Mouse (Mus musculus): ENCODE results near the gene Slc25a19. TPM values are rescaled to one million over a fixed set of nuclear protein-coding genes. Genes with fewer than 3 reads are reported as not detected.

Slc25a19 gene
- polyA plus RNA-seq, 1 experiment, result 88.3 TPM

DNA sequence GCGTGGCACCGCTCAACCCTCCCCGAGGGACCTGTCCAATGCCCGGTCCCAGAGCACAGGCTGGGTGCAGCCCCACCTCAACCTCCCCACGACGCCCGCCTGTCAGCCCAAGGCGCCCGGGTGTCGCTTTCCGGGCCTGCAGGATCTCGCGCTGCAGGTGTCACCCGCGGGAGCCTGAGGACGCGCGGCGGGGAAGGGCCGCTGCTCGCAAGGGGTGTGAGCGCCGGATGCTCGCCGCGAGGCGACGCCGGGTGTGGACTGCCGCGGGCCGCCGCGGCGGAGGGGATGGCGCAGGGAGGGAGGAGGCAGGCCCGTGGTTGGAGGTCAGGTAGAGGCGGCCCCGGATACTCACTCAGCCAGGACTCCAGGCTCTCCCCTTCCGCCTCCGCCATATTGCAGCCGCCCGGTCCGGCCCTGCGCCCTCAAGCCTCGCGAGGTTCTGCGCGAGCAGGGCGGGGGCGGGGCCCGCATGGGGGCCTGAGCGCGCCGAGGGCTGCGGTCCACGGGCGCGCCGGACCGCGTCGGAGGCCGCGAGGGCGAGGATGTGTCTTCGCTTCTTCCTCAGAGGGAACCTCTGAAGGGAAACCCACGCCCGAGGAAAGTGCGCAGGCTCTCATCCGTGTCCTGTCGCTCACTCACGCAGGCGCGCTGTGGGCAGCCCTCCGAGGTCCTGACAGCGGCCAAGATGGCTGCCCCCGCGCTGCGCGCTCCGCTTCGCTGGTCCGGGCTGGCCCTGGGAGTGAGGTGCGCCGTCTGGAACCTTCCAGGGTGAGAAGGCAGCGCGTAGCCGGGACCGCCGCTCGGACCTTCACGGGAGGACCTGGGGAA is 24.4 kb downstream of the Slc25a19 start, which contains the start of the genes Mrps7 and Gga3:
Gene Mrps7, plus strand, starts transcription at position 450 of the 828 bp plus-strand sequence.
Gene Gga3, minus strand, starts transcription at position 576 of the 828 bp plus-strand sequence.
- Histone ChIP-seq H3K27ac (ENCODE audit: insufficient read depth, low read length) (peak within 1 kb of the TSS; percentile 100), H3K4me1 (ENCODE audit: control insufficient read depth, insufficient read depth, low read length) (peaks cover 11% of the 10 kb centered on the region), H3K4me3 (ENCODE audit: insufficient read depth, low read length) (peak within 1 kb of the TSS; percentile 83)
- TF ChIP-seq CTCF (IDR thresholded peaks at IDR 0.05; ENCODE audit: extremely low read depth, insufficient read depth, low read length), result no peak
- TF ChIP-seq POLR2A (IDR thresholded peaks at IDR 0.05; ENCODE audit: extremely low read depth, insufficient read depth, low read length), result peak; percentile 54; the same call in 1 of the 2 replicates

DNA sequence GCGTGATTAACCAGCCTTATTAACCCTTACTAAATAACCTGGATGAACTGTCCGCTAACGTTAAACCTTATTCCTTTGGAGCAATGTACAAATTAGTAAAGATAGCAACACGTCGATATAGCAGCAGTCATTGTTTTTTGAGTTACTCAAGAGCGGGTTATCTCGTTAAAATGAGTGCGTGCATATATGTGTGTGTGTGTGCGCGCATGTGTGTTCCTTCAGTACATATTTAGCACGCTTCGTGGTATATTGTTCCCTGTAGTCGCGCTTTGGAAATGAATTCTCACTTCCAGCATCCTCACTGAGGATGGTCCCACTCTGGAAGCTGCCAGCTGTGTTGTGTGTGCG is 25.0 kb downstream of the Slc25a19 start:
- Histone ChIP-seq H3K4me1 (ENCODE audit: control insufficient read depth, insufficient read depth, low read length) (peaks cover 11% of the 10 kb centered on the region), H3K4me3 (ENCODE audit: insufficient read depth, low read length) (peak overlapping the region; percentile 83), H3K27ac (ENCODE audit: insufficient read depth, low read length) (peak overlapping the region; percentile 100; the same call in 1 of the 2 replicates)
- no peak for TF ChIP-seq POLR2A (IDR thresholded peaks at IDR 0.05; ENCODE audit: extremely low read depth, insufficient read depth, low read length)
- no peak for TF ChIP-seq CTCF (IDR thresholded peaks at IDR 0.05; ENCODE audit: extremely low read depth, insufficient read depth, low read length)

DNA sequence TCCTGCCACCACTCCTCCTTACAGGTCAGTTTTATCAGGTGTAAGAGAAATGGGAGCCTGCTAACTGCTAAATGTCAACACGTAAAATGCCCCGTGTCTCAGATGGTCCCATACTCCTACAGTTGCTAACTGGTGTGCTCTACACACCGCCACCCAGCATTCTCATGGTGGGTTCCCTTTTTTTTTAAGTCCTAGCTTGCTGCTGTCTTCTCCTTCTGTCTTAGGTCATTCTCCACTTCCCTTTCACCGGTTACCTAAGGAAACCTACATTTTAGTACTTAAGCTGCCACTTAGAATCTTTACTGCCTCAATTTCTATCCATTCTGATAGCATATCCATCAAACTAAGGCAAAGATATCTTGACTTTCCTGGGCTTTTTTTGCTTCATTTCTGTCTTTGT is 26.9 kb downstream of the Slc25a19 start:
- Histone ChIP-seq H3K27ac (ENCODE audit: insufficient read depth, low read length) (no peak overlapping the region), H3K4me1 (ENCODE audit: control insufficient read depth, insufficient read depth, low read length) (peaks cover 11% of the 10 kb centered on the region), H3K4me3 (ENCODE audit: insufficient read depth, low read length) (no peak overlapping the region)
- TF ChIP-seq POLR2A (IDR thresholded peaks at IDR 0.05; ENCODE audit: extremely low read depth, insufficient read depth, low read length) (no peak), CTCF (IDR thresholded peaks at IDR 0.05; ENCODE audit: extremely low read depth, insufficient read depth, low read length) (no peak)

DNA sequence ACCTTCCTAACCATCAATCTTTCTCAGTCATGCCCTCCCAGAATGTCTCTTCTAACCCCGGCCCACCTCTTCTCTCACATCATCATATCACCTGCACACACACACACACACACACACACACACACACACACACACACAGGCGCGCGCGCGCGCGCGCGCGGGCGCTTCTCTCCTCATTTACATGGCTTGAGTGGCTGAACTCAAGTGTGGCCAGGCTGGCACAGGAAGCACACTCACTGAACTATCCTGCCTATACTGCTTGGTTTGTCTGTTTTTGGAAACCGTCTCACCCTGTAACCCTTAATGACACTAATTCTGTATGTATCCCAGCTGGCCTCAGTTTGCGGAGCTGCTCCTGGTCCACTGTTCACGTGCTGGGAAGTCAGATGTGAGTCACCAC is 27.4 kb downstream of the Slc25a19 start:
- TF ChIP-seq CTCF (IDR thresholded peaks at IDR 0.05; ENCODE audit: extremely low read depth, insufficient read depth, low read length), result no peak
- TF ChIP-seq POLR2A (IDR thresholded peaks at IDR 0.05; ENCODE audit: extremely low read depth, insufficient read depth, low read length), result no peak
- Histone ChIP-seq H3K4me3 (ENCODE audit: insufficient read depth, low read length) (no peak overlapping the region), H3K4me1 (ENCODE audit: control insufficient read depth, insufficient read depth, low read length) (peaks cover 11% of the 10 kb centered on the region), H3K27ac (ENCODE audit: insufficient read depth, low read length) (no peak overlapping the region)

DNA sequence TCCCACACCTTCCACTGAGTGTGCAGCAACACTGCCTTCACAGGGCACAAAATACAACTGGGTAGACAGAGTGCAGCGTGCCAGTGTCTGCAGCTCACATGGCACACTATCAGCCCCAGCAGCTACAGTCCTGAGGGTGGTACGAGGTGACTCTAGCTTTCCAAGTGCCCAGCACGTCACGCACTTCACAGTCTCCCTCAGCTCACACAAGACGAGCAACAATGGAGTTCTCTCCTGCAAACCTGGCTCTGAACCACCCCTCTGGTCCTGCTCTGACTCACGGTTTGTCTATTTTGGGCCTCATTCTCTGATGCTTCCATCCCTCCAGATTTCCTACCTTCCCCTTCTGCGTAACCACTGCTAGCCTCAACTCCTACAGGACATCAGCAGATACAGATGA is 28.4 kb downstream of the Slc25a19 start:
- Histone ChIP-seq H3K27ac (ENCODE audit: insufficient read depth, low read length) (no peak overlapping the region), H3K4me1 (ENCODE audit: control insufficient read depth, insufficient read depth, low read length) (peaks cover 11% of the 10 kb centered on the region), H3K4me3 (ENCODE audit: insufficient read depth, low read length) (no peak overlapping the region)
- no peak for TF ChIP-seq POLR2A (IDR thresholded peaks at IDR 0.05; ENCODE audit: extremely low read depth, insufficient read depth, low read length)
- no peak for TF ChIP-seq CTCF (IDR thresholded peaks at IDR 0.05; ENCODE audit: extremely low read depth, insufficient read depth, low read length)

DNA sequence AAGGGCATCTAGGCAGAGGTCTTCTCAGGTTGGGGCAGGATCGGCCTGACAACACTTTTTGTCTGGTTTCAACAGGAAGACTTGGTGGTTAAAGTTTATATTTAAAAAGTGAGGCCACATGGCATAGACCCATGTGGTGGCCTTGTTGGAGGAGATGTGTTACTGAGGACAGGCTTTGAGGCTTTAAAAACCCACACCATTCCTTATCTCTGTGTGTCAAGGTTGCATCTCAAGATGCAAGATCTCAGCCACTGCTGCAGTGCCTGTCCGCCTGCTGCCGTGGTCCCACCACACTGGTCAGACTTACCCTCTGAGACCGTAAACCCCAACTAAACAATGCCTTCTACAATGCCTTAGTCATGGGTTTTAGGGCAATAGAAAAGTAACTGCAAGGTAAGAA is 29.8 kb downstream of the Slc25a19 start:
- H3K4me1 ChIP-seq (ENCODE audit: control insufficient read depth, insufficient read depth, low read length), result peaks cover 11% of the 10 kb centered on the region
- no peak overlapping the region for H3K27ac ChIP-seq (ENCODE audit: insufficient read depth, low read length)
- no peak overlapping the region for H3K4me3 ChIP-seq (ENCODE audit: insufficient read depth, low read length)
- no peak for TF ChIP-seq CTCF (IDR thresholded peaks at IDR 0.05; ENCODE audit: extremely low read depth, insufficient read depth, low read length)
- TF ChIP-seq POLR2A (IDR thresholded peaks at IDR 0.05; ENCODE audit: extremely low read depth, insufficient read depth, low read length), result no peak

DNA sequence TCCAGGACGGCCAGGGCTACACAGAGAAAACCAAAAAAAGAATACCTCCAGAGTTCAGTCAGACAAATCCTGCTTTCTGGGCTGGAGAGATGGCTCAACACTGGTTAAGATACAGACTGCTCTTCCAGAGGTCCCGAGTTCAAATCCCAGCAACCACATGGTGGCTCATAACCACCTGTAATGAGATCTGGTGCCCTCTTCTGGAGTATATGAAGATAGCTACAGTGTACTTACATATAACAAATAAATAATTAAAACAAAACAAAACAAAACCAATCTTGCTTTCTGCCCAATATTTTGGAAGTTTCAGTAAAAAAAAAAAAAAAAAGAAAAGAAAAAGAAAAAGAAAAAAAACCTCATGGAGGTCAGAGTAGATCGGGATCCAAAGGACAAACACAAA is 32.9 kb downstream of the Slc25a19 start:
- Histone ChIP-seq H3K4me3 (ENCODE audit: insufficient read depth, low read length) (no peak overlapping the region), H3K27ac (ENCODE audit: insufficient read depth, low read length) (no peak overlapping the region), H3K4me1 (ENCODE audit: control insufficient read depth, insufficient read depth, low read length) (no peaks in the 10 kb centered on the region)
- no peak for TF ChIP-seq POLR2A (IDR thresholded peaks at IDR 0.05; ENCODE audit: extremely low read depth, insufficient read depth, low read length)
- no peak for TF ChIP-seq CTCF (IDR thresholded peaks at IDR 0.05; ENCODE audit: extremely low read depth, insufficient read depth, low read length)

DNA sequence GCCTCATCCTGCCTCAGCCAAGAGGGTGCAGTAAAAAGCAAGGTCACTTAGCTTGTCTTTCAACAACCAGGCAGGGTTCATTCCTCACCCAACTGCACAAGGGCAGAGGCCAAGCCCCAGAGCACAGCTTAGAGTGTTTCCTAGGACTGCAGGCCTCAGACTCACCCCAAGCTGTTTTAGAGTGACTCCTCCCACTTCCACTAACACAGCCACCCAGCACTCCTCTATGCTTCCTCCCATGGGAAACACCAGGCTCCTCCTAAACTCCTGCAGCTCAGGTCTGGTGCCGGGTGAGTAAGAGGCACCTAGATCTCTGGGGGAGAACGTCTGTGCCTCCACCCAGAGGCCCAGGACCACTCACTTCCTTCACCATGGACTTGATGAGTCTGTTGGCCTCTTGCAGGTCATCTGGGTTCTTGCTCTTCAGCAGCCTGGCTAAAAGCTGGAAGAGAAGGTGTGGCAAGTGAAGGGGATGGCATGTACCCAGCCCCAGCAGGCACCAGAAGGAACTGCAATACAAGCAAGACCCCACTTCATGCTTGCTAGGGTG is 37.5 kb downstream of the Slc25a19 start:
- Histone ChIP-seq H3K4me1 (ENCODE audit: control insufficient read depth, insufficient read depth, low read length) (no peaks in the 10 kb centered on the region), H3K27ac (ENCODE audit: insufficient read depth, low read length) (no peak overlapping the region), H3K4me3 (ENCODE audit: insufficient read depth, low read length) (no peak overlapping the region)
- no peak for TF ChIP-seq POLR2A (IDR thresholded peaks at IDR 0.05; ENCODE audit: extremely low read depth, insufficient read depth, low read length)
- TF ChIP-seq CTCF (IDR thresholded peaks at IDR 0.05; ENCODE audit: extremely low read depth, insufficient read depth, low read length), result no peak

DNA sequence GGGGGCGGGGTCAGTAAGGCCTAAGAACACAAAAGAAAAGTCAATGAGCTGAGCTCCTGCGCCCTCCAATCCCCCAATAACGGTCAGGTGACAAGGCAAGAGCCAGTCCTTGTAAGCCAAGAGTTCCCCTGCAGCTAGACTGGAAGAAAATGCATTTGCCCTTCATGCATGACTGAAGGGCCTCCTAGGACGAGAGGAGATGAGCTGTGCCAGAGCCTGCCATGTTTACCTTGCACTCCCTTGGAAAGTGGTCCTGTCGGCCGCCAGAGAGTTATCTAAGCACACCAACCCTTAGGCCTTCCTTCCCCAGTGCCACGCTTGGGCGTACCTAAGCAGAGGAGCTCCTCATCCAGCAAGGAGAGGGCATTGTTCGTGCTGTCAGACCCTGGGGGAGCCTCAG is 40.1 kb downstream of the Slc25a19 start:
- H3K4me3 ChIP-seq (ENCODE audit: insufficient read depth, low read length), result no peak overlapping the region
- TF ChIP-seq CTCF (IDR thresholded peaks at IDR 0.05; ENCODE audit: extremely low read depth, insufficient read depth, low read length) (no peak), POLR2A (IDR thresholded peaks at IDR 0.05; ENCODE audit: extremely low read depth, insufficient read depth, low read length) (no peak)
- no peak overlapping the region for H3K27ac ChIP-seq (ENCODE audit: insufficient read depth, low read length)
- no peaks in the 10 kb centered on the region for H3K4me1 ChIP-seq (ENCODE audit: control insufficient read depth, insufficient read depth, low read length)

DNA sequence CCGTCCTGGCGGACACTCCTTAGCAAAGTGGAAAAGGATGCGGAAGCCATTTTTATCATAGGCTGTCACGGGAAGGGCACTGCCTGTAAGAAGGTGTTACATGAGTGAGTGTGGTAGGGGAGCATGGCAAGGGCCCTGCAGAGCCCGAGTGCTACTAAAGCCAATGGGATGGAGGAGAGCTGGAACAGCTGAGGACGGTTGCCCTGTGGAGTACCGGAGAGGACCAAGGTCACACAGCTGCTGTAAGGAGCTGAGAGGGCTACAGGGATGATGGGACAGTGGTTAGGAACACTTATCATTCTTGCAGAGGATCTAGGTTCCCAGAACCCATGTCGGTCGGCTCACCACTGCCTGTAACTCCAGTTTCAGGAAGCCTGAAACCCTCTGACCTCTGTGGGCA is 41.7 kb downstream of the Slc25a19 start:
- Histone ChIP-seq H3K27ac (ENCODE audit: insufficient read depth, low read length) (no peak overlapping the region), H3K4me3 (ENCODE audit: insufficient read depth, low read length) (no peak overlapping the region), H3K4me1 (ENCODE audit: control insufficient read depth, insufficient read depth, low read length) (no peaks in the 10 kb centered on the region)
- TF ChIP-seq POLR2A (IDR thresholded peaks at IDR 0.05; ENCODE audit: extremely low read depth, insufficient read depth, low read length) (no peak), CTCF (IDR thresholded peaks at IDR 0.05; ENCODE audit: extremely low read depth, insufficient read depth, low read length) (no peak)
